Mouse (Mus musculus) heart, adult 2 months (tissue): Measurements from ENCODE around the gene Psmg3. TPM values are rescaled to one million over a fixed set of nuclear protein-coding genes. Genes with fewer than 3 reads are reported as not detected.
A peak's percentile ranks its signal among the peaks of the same experiment; 100 is the strongest.

Source experiments
- DNase-seq, 2 experiments: peaks; one replicate each; pipeline ENCODE4 v3.0.0; 2021
- H3K27ac ChIP-seq: fragments of 200-600 bp; 2 replicates; pipeline ENCODE4 v1.8.1; 2022
- H3K27me3 ChIP-seq: fragments of 200-500 bp; 2 replicates; pipeline ENCODE4 v1.6.1; 2012; ENCODE audit warnings: mild to moderate bottlenecking, low read length, inconsistent platforms, mixed read lengths; ENCODE audit not compliant: control insufficient read depth, insufficient read depth
- H3K36me3 ChIP-seq: fragments of 200-500 bp; 2 replicates; pipeline ENCODE4 v1.6.1; 2012; ENCODE audit warnings: low read length, inconsistent platforms; ENCODE audit not compliant: control insufficient read depth, insufficient read depth
- H3K4me1 ChIP-seq: fragments of 200-500 bp; 2 replicates; pipeline ENCODE4 v1.6.1; 2011; ENCODE audit warnings: low read length; ENCODE audit not compliant: control insufficient read depth, insufficient read depth
- H3K4me3 ChIP-seq: fragments of 200-600 bp; 2 replicates; pipeline ENCODE4 v1.8.1; 2022
- H3K79me2 ChIP-seq: fragments of 200-500 bp; replicated peaks from 2 replicates; pipeline ENCODE4 v1.6.1; 2012; ENCODE audit warnings: mild to moderate bottlenecking, inconsistent platforms, low read length, moderate library complexity, mixed read lengths; ENCODE audit not compliant: control insufficient read depth, insufficient read depth
- H3K9ac ChIP-seq: fragments of 200-500 bp; 2 replicates; pipeline ENCODE4 v1.6.1; 2012; ENCODE audit warnings: low read depth, mild to moderate bottlenecking, control low read depth, inconsistent platforms, low read length, mixed read lengths
- CTCF ChIP-seq: fragments of 200-600 bp; IDR thresholded peaks from 2 replicates; pipeline ENCODE4 v1.8.1; 2022; ENCODE audit warnings: antibody characterized with exemption, mild to moderate bottlenecking, moderate library complexity
- EP300 ChIP-seq: fragments of 200-500 bp; IDR thresholded peaks from 2 replicates; pipeline ENCODE4 v1.6.1; 2011; ENCODE audit warnings: low read depth, low read length, control low read depth; ENCODE audit not compliant: insufficient read depth
- POLR2A ChIP-seq: fragments of 200-500 bp; IDR thresholded peaks from 2 replicates; pipeline ENCODE4 v1.6.1; 2011; ENCODE audit warnings: mild to moderate bottlenecking, low read depth, low read length, control low read depth; ENCODE audit not compliant: insufficient read depth
- WGBS: fragments of 180-500 bp; shearing (Covaris S2); methylation state at CpG from one replicate; pipeline ENCODE4 v1.1.7; 2018; 5-methylcytosine and 5-hydroxymethylcytosine counted together
- intact Hi-C: fragments of 180-260 bp; cut with DNase I; formaldehyde crosslinking; loops from one replicate; pipeline ENCODE4 v1.15.1; 2025
- polyA plus RNA-seq: library from polyadenylated mRNA; depleted of rRNA; stranded (reverse); fragments of >200 nt; gene quantifications from 2 replicates; pipeline ENCODE4 v1.2.3, GENCODE M21; 2012
- total RNA-seq, 2 experiments: library from RNA; stranded (reverse); gene quantifications; 2 replicates each; pipeline ENCODE4 v1.2.3; 2021

Psmg3 gene
- total and polyA plus RNA-seq, 3 experiments, result 9.9 to 15.7 (median 11.3) TPM

DNA sequence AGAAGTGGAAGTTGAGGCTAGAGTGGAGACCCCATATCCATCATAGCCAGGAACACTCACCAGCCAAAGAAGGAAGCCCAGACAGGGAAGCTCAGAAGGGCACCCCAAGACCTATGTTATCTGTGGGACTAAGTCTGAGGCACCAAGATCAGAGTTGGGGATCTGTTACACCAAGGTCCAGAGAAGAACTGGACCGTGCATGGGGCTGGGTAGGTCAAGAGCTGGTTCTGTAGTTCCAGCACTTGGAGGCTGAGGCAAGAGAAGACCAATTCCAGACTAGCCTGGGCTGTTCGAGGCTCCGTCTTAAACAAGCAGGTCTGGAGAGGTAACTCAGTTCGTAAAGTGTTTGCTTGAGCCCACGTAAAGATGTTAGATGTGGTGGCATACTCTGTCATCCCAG lies 32.5 kb downstream of the Psmg3 start:
- Histone ChIP-seq H3K27ac (peak overlapping the region; percentile 99), H3K9ac (peak overlapping the region; percentile 36; the same call in 1 of the 2 replicates), H3K36me3 (no peaks in the 10 kb centered on the region; the same call in 1 of the 2 replicates), H3K4me1 (peaks cover 45% of the 10 kb centered on the region), H3K27me3 (no peaks in the 10 kb centered on the region), H3K79me2 (peaks cover 2% of the 10 kb centered on the region; the same call in 1 of the 2 replicates), H3K4me3 (peak overlapping the region; percentile 93)
- TF ChIP-seq EP300, result no peak
- TF ChIP-seq POLR2A, result no peak
- TF ChIP-seq CTCF, result no peak
- WGBS, result 81% methylated on average over 5 of the region's 5 CpGs
- intact Hi-C loops, result loop anchor here (10.0 kb wide), 1 partner anchor 409 kb away; no protein-coding TSS in a partner anchor
- peak in 1 of 2 experiments; percentile 38 for DNase-seq

DNA sequence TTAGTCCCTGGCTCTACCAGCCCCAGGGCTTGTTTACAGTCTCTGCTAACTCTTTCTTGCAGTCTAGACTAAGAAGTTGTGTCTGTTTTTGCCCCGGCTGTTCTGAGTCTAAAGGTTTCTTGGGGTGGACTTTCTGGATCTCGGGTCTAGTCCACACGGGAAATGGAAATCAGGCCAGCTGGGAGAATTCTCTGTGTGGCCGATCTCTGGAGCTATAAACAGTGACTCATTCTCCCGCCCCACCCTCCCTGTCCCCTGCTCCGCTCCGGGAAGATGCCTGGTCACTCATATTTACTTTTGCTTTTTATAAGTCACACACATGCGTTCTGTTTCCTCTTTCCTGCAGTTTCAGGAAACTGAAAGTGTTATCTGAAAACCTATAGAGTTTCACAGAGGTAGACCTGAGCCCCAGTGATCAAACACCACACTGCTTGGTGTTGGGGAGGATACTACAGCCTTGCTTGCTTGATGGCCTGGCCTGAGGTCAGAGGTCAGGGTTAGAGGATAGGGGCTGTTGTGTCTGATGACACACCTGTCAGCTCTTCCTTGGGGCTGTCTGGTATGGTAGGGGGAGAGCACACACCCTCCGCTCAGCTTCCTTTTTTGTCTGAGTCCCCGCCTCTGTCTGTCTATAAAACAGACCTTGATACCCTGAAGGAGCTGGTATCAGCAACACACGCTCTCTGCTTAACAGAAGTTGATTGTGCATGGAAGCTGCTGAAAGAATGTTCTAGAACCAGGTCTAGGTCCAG lies 33.2 kb downstream of the Psmg3 start:
- 11% methylated on average over 11 of the region's 11 CpGs for WGBS
- H3K27ac ChIP-seq, result peak overlapping the region; percentile 99
- peak overlapping the region; percentile 93 for H3K4me3 ChIP-seq
- DNase-seq, result peak; percentile 69 to 73
- H3K4me1 ChIP-seq, result peaks cover 43% of the 10 kb centered on the region
- peaks cover 2% of the 10 kb centered on the region; the same call in 1 of the 2 replicates for H3K79me2 ChIP-seq
- H3K9ac ChIP-seq, result peak overlapping the region; percentile 36
- TF ChIP-seq EP300 (0 out of 2 replicates have a peak, but pooled peaks have one; percentile 73), POLR2A (peak; percentile 58; the same call in 1 of the 2 replicates), CTCF (no peak)
- H3K36me3 ChIP-seq, result no peaks in the 10 kb centered on the region; the same call in 1 of the 2 replicates
- intact Hi-C loops, result loop anchor here (10.0 kb wide), 1 partner anchor 409 kb away; no protein-coding TSS in a partner anchor
- H3K27me3 ChIP-seq, result no peaks in the 10 kb centered on the region

DNA sequence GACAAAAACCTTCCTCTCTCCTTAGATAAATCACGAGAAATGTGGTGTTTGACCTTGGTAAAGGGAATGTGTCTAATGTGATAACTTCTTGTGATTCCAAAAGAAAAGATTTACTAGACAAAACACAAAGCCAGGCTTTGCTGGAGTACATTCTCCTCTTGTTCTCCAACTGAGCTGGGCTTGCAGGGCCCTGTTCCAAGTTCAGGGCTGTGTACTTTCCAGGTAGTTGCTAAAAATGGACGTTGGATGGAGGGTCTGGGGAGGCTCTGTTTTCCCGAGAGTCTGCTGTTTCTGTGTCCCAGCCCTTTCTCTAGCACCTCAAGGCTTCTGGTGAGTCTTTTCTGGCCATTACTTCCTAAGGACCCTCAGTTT lies 33.7 kb downstream of the Psmg3 start:
- peak overlapping the region; percentile 90 for H3K9ac ChIP-seq
- peaks cover 2% of the 10 kb centered on the region; the same call in 1 of the 2 replicates for H3K79me2 ChIP-seq
- 0% methylated on average over 3 of the region's 3 CpGs for WGBS
- intact Hi-C loops, result loop anchor here (10.0 kb wide), 1 partner anchor 408 kb away; no protein-coding TSS in a partner anchor
- H3K4me1 ChIP-seq, result peaks cover 40% of the 10 kb centered on the region
- no peaks in the 10 kb centered on the region for H3K27me3 ChIP-seq
- H3K4me3 ChIP-seq, result peak overlapping the region; percentile 93
- H3K27ac ChIP-seq, result peak overlapping the region; percentile 99
- DNase-seq, result no peak
- TF ChIP-seq CTCF (no peak), EP300 (no peak), POLR2A (no peak)
- H3K36me3 ChIP-seq, result no peaks in the 10 kb centered on the region; the same call in 1 of the 2 replicates

DNA sequence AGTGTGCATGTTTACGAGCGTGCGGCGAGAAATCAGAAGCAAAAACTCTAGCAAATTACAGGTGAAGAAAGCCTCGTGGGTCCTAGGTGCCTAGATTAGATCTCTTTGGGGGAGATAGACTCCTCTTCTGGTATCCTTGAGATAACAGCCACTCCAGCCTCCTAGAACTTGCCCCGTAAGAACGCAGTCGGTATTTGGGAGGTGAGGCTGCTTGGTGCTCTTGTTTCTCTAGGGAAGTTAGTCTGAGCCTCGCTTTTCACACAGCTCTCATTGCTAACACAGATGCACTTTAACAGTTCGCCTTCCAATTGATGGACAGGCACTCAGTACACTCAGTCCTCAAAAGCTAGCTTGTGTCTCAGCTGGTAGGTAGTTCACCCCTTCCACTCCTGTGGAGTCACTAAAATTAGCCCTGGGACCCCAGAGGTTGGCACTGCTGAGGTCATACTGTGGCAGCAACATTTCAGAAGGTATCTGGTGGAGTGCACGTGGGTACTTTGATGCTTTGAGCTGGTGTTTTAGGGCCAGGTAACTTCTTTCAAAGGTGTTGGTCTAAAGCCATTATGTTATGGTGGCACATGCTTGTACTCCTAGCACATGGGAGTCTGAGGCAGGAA lies 34.4 kb downstream of the Psmg3 start:
- DNase-seq, result peak in 1 of 2 experiments; percentile 54
- peaks cover 34% of the 10 kb centered on the region for H3K4me1 ChIP-seq
- intact Hi-C loops, result loop anchor here (10.0 kb wide), 1 partner anchor 407 kb away; no protein-coding TSS in a partner anchor
- 4% methylated on average over 11 of the region's 11 CpGs for WGBS
- peak overlapping the region; percentile 90 for H3K9ac ChIP-seq
- no peaks in the 10 kb centered on the region for H3K27me3 ChIP-seq
- TF ChIP-seq POLR2A (no peak), EP300 (no peak), CTCF (no peak)
- no peaks in the 10 kb centered on the region; the same call in 1 of the 2 replicates for H3K36me3 ChIP-seq
- H3K4me3 ChIP-seq, result peak overlapping the region; percentile 93
- H3K79me2 ChIP-seq, result peaks cover 2% of the 10 kb centered on the region; the same call in 1 of the 2 replicates
- peak overlapping the region; percentile 99 for H3K27ac ChIP-seq

DNA sequence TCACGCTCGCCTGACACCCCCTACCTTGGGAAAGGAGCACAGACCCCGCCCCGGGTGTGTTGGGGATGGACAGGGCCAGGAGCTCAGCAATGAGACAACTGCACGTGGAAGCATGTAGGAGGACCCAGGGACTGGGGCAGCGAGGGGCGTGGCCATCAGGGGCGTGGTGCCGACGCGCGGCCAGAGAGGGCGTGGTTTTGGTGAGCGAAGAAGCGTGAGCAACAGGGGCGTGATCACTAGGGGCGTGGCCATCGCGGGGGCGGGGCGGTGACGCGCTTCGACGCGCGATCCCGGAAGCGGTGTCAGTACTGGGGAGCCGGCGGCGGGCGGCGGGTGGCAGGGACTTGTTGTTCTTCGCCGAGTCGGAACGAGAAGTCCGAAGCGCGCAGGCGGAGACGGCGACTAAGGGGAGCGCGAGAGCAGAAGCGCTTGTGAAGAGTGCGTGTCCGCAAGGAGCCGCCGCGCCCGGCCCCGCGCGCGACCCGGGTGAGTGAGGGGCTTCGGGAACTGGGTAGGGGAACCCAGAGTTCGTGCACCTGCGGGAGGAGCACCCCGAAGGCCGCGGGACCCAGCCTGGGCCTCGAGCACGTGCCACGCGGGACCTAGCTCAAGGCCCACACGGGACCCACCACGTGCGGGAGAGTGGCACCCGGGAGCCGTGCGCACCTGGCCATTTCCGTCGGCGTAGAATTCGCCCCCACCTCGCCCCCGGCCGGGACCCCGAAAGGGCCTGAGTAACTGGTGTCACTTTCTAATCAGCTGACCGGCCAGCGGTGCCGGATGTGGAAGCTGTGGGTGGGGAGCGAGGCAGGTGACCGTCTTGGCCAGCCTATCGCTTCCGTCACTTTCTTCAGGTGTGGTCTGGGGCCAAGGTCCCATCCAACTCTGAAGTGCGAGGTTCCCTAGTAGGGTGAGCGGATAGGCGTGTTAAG lies 35.2 kb downstream of the Psmg3 start, which contains the start of gene Mafk:
Gene Mafk, plus strand, starts transcription at position 287 of the 932 bp plus-strand sequence.
- TF ChIP-seq EP300 (peak; percentile 82), CTCF (0 out of 2 replicates have a peak, but pooled peaks have one; percentile 11), POLR2A (peak; percentile 90)
- Histone ChIP-seq H3K27me3 (no peaks in the 10 kb centered on the region), H3K9ac (peak within 1 kb of the TSS; percentile 90), H3K4me1 (peaks cover 30% of the 10 kb centered on the region), H3K4me3 (peak within 1 kb of the TSS; percentile 93), H3K36me3 (no peaks in the 10 kb centered on the region; the same call in 1 of the 2 replicates), H3K27ac (peak within 1 kb of the TSS; percentile 99), H3K79me2 (peaks cover 2% of the 10 kb centered on the region; the same call in 1 of the 2 replicates)
- under 1% methylated on average over 91 of the region's 92 CpGs for WGBS
- intact Hi-C loops, result loop anchor here (2.0 to 10.0 kb wide), 2 partner anchors 17 to 407 kb away; partner anchors contain the start of gene Ints1
- DNase-seq, result peak; percentile 98 to 99
